Mouse (Mus musculus) forebrain, embryonic 13.5 days (tissue): ENCODE results near the gene Patj. TPM values are rescaled to one million over a fixed set of nuclear protein-coding genes. Genes with fewer than 3 reads are reported as not detected.
A peak's percentile ranks its signal among the peaks of the same experiment; 100 is the strongest.

Source experiments
- ATAC-seq: fragments of 200-750 bp; cut with Nextera tagmentation; 2 replicates; pipeline ENCODE4 v1.8.0; 2017
- H3K27ac ChIP-seq: fragments of 300-500 bp; sonication (generic); 2 replicates; pipeline ENCODE4 v1.5.1; 2015; ENCODE audit warnings: inconsistent platforms, mild to moderate bottlenecking, moderate library complexity
- H3K27me3 ChIP-seq: fragments of 300-500 bp; sonication (generic); 2 replicates; pipeline ENCODE4 v1.6.1; 2015; ENCODE audit warnings: mild to moderate bottlenecking, inconsistent platforms
- H3K36me3 ChIP-seq: fragments of 300-500 bp; sonication (generic); 2 replicates; pipeline ENCODE4 v1.6.1; 2015; ENCODE audit warnings: mild to moderate bottlenecking, inconsistent platforms; ENCODE audit not compliant: poor library complexity, severe bottlenecking
- H3K4me1 ChIP-seq: fragments of 300-500 bp; sonication (generic); 2 replicates; pipeline ENCODE4 v1.6.1; 2015; ENCODE audit warnings: inconsistent platforms
- H3K4me2 ChIP-seq: fragments of 300-500 bp; sonication (generic); 2 replicates; pipeline ENCODE4 v1.6.1; 2015; ENCODE audit warnings: inconsistent platforms, mild to moderate bottlenecking, moderate library complexity
- H3K4me3 ChIP-seq: fragments of 300-500 bp; sonication (generic); 2 replicates; pipeline ENCODE4 v1.5.1; 2015; ENCODE audit warnings: mild to moderate bottlenecking, inconsistent platforms
- H3K9ac ChIP-seq: fragments of 300-500 bp; sonication (generic); 2 replicates; pipeline ENCODE4 v1.6.1; 2015; ENCODE audit warnings: mild to moderate bottlenecking, inconsistent platforms
- H3K9me3 ChIP-seq: fragments of 300-500 bp; sonication (generic); replicated peaks from 2 replicates; pipeline ENCODE4 v1.6.1; 2016; ENCODE audit warnings: inconsistent platforms
- WGBS: fragments of 180-500 bp; shearing (Covaris S2); methylation state at CpG from one replicate; pipeline ENCODE4 v1.1.7; 2015; 5-methylcytosine and 5-hydroxymethylcytosine counted together
- polyA plus RNA-seq: library from polyadenylated mRNA; unstranded; fragments of >200 nt; fragmentation: Nextera tagmentation; extraction: Ambion mirVana; gene quantifications from 2 replicates; pipeline ENCODE4 v1.2.1, GENCODE M21; 2015

Patj gene
- polyA plus RNA-seq, 1 experiment from 2014 or later = 10.7 TPM

DNA sequence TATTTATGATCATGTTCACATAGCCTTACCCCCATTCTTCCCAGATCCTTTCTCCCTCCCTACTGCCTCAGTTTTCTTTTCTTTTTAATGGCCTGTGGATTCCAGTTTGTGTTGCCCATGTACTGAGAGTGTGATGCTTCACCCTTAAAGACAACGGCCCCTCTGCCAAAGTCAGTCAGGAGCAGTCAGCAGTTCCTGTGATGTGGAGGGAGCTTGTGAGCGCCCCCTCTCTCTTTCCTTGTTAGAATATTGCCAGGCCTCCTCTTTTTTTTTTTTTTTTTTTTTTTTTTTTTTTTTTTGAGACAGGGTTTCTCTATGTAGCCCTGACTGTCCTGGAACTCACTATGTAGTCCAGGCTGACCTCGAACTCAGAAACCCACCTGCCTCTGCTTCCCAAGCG, 91.3 kb downstream of the Patj start:
- Histone ChIP-seq H3K27ac (no peak overlapping the region), H3K27me3 (no peaks in the 10 kb centered on the region), H3K9me3 (no peaks in the 10 kb centered on the region), H3K4me2 (no peak overlapping the region), H3K4me1 (no peaks in the 10 kb centered on the region), H3K4me3 (no peak overlapping the region), H3K36me3 (no peaks in the 10 kb centered on the region), H3K9ac (no peak overlapping the region)
- ATAC-seq = no peak
- 80% methylated on average over 4 of the region's 4 CpGs for WGBS

DNA sequence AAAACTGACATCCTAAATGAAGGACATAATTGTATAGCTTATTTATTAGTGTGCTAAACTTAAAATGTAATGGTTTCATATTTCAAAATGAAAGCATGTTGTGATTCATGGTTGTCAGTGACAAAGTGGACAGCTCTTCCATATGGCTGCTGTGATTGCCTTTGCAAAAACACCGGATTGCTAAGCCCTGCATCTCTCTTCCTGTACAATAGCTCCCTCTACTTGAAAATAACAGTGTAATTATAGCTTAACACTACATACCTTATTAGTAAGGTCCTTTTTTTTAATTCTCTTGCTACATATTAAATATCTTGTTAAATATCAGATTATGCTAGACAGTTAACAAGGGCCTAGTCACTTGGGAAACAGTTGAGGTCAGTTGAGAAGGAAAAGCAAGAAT, 93.8 kb downstream of the Patj start:
- Histone ChIP-seq H3K4me1 (no peaks in the 10 kb centered on the region), H3K9ac (no peak overlapping the region), H3K27me3 (no peaks in the 10 kb centered on the region), H3K36me3 (no peaks in the 10 kb centered on the region), H3K4me2 (no peak overlapping the region), H3K27ac (no peak overlapping the region), H3K9me3 (no peaks in the 10 kb centered on the region), H3K4me3 (no peak overlapping the region)
- no peak for ATAC-seq
- WGBS = 44% methylated on average over 1 of the region's 1 CpGs

DNA sequence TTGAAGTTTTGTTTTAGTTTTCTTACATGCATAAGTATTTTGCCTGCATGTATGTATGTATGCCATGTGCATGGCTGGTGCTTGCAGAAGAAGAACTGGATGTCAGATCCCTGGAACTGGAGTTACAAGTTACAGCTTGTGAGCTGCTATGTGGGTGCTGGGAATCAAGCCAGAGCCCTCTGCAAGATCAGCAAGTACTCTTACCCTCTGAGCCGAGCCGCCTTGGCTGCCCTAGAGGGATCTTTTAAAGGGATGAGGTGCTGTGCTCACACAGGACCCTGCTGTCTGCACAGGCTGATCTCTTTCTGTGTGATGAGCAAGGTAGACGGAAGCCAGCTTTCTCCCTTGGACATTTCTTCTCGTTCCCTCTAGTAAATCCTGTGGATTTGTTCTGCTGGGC, 102.8 kb downstream of the Patj start:
- Histone ChIP-seq H3K27ac (no peak overlapping the region), H3K4me2 (no peak overlapping the region), H3K4me1 (no peaks in the 10 kb centered on the region), H3K4me3 (no peak overlapping the region), H3K36me3 (peaks cover 9% of the 10 kb centered on the region), H3K9me3 (no peaks in the 10 kb centered on the region), H3K27me3 (no peaks in the 10 kb centered on the region), H3K9ac (no peak overlapping the region)
- WGBS = 91% methylated on average over 4 of the region's 4 CpGs
- no peak for ATAC-seq

DNA sequence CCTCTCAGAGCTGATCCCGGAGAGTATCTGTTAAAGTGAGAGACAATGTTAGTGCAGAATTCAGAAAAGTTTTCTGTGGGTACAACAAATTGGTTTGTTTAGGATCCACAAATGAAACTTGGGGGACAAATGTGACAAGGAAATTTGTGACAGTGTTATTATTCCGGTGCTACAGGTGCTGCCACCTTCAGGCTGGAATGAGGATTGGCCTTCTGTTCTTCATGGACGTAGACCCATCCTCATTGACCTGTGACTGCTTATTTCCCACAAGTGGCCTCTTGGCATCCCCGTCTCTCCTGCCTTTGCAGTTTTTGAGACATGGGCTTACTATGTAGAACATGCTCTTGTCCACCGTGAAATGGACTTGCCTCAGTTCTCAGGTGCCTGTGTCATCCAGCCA, 104.6 kb downstream of the Patj start:
- Histone ChIP-seq H3K9ac (no peak overlapping the region), H3K4me2 (no peak overlapping the region), H3K4me1 (no peaks in the 10 kb centered on the region), H3K27ac (no peak overlapping the region), H3K4me3 (no peak overlapping the region), H3K36me3 (peaks cover 9% of the 10 kb centered on the region), H3K9me3 (no peaks in the 10 kb centered on the region), H3K27me3 (no peaks in the 10 kb centered on the region)
- no peak for ATAC-seq
- 74% methylated on average over 5 of the region's 5 CpGs for WGBS

DNA sequence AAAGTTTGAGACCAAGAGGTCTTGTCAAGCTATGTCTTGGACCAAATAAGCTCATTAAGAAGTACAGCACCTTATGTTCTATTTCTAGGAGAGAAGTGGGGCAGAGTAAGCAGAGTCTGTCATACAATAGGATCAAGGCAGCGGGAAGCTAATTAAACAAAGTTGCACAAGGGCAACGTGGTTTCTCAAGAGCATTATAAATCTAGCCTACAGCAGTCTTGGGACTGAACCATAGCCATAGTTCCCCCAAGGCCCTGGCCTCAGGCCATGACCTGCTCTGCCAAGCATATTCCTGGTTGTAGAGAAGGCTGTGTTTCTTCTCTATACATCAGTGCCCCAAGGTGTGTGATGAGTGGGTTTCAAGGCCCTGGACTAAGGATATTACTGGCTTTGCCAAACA, 105.3 kb downstream of the Patj start:
- Histone ChIP-seq H3K36me3 (peaks cover 9% of the 10 kb centered on the region), H3K9ac (no peak overlapping the region)
- WGBS = 77% methylated on average over 2 of the region's 2 CpGs

DNA sequence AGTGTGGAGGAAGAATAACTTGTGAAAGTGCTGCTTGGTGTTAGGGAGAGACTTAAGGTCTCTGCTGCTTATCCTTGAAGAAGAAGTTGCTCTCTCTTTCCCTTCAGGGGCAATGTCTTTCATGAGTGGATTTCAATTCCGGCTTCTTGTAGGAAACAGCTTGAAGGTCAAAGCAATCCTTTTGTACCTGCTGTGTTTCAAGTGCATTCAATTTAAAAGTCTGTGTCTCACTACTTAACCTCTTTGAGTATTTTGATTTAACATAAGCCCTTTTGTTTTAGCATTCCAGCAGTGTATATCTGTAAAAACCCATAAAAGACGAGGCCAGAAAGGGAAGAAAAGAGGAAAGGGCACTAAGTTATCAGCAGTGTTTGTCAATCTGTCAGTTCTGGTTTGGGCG, 109.2 kb downstream of the Patj start:
- Histone ChIP-seq H3K4me2 (no peak overlapping the region), H3K9me3 (no peaks in the 10 kb centered on the region), H3K9ac (no peak overlapping the region), H3K27ac (no peak overlapping the region), H3K27me3 (no peaks in the 10 kb centered on the region), H3K36me3 (no peaks in the 10 kb centered on the region), H3K4me1 (peaks cover 7% of the 10 kb centered on the region; the same call in 1 of the 2 replicates), H3K4me3 (no peak overlapping the region)
- 61% methylated on average over 3 of the region's 3 CpGs for WGBS
- ATAC-seq = no peak

More for the DNA sequence above, 105.3 kb downstream of the Patj start:
- no peak for ATAC-seq
- no peaks in the 10 kb centered on the region for H3K27me3 ChIP-seq
- H3K27ac ChIP-seq = no peak overlapping the region
- no peak overlapping the region for H3K4me3 ChIP-seq
- no peak overlapping the region for H3K4me2 ChIP-seq
- H3K4me1 ChIP-seq = no peaks in the 10 kb centered on the region
- H3K9me3 ChIP-seq = no peaks in the 10 kb centered on the region

DNA sequence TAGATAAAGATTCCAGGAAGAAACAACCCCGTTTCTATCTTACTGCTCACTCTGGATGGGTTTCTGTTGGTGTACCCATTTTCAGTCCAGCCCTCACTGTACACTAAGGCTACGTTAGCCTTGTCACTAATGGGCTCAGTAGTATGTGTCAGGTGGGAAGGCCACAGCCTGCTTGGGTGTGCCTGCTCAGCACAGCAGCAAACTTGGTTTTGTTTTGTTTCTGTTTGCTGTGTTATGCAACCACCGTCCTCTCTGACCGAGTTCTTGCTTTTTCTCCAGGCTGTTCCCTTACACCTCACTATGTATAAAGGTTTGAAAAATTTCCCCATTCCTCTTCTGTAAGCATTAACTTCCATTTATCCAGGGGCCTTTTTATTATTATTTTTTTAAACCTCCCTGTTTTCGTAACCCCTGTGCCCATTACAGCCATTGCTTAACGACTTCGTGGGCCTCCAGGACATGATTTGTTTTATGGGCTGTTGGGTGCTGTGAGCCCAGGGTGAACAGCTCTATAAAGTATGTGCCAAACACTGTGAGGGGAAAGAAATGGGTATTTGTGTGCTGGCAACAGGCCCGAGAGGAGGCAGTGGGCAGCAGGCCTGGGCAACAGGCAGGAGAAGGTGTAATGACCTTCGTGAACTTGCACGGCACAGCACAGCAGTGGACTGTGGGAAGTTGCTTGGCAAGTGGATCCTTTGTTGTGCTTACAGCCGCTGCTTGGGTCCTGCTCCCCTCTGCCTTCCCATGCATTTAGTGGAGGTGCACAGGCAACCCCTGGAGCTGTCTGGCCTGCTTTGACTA, 113.1 kb downstream of the Patj start:
- no peaks in the 10 kb centered on the region for H3K9me3 ChIP-seq
- no peak overlapping the region for H3K9ac ChIP-seq
- H3K36me3 ChIP-seq = no peaks in the 10 kb centered on the region
- no peak overlapping the region for H3K4me2 ChIP-seq
- H3K4me1 ChIP-seq = peaks cover 23% of the 10 kb centered on the region
- H3K27ac ChIP-seq = peak overlapping the region; percentile 31; the same call in 1 of the 2 replicates
- 73% methylated on average over 11 of the region's 11 CpGs for WGBS
- no peaks in the 10 kb centered on the region for H3K27me3 ChIP-seq
- ATAC-seq = peak; percentile 41; the same call in 1 of the 2 replicates
- no peak overlapping the region for H3K4me3 ChIP-seq

DNA sequence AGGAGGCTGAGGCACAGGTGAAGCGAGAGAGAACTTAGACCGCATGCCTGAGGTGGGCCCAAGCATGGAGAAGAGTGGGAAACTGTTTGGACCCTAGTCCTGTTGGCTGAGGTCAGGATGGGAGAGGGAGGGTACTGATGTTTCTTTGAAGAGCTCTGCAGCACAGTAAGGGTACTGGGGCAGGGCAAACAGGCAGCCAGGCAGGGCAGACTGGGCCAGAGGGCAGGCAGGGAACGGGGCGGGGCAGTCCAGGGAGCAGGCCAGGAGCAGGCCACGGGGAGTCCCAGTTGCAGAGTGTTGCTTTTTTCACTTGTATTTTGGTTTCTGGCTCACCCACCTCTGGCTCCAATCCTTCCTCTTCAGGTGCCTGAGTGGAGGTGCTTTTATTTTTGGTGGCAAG, 114.4 kb downstream of the Patj start:
- no peak overlapping the region for H3K27ac ChIP-seq
- H3K36me3 ChIP-seq = no peaks in the 10 kb centered on the region
- WGBS = 80% methylated on average over 5 of the region's 5 CpGs

DNA sequence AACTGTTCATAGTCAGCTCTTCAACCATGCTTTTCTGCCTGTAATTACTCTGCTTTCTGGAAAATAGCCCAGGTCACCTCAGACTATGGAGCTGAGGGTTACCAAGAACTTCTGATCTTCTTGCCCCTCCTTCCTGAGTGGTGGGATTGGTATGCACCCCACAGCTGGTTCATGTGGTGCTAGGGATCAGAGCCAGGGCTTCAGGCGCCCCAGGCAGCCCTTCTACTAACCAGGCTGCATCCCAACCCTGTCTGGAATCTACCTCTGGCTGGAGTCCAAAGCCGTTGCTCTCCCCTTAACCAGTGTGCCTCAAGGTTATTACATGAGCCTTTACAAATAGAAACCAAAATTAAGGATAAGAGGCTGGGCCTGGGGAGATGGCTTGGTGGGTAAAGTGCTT, 115.7 kb downstream of the Patj start:
- H3K27ac ChIP-seq = peak overlapping the region; percentile 16; the same call in 1 of the 2 replicates
- no peak overlapping the region for H3K4me2 ChIP-seq
- H3K36me3 ChIP-seq = no peaks in the 10 kb centered on the region
- H3K4me3 ChIP-seq = no peak overlapping the region
- H3K9ac ChIP-seq = no peak overlapping the region
- no peaks in the 10 kb centered on the region for H3K27me3 ChIP-seq
- peaks cover 23% of the 10 kb centered on the region for H3K4me1 ChIP-seq
- WGBS = 56% methylated on average over 2 of the region's 2 CpGs
- peak; percentile 70 for ATAC-seq
- H3K9me3 ChIP-seq = no peaks in the 10 kb centered on the region

More for the DNA sequence above, 114.4 kb downstream of the Patj start:
- peaks cover 23% of the 10 kb centered on the region for H3K4me1 ChIP-seq
- H3K27me3 ChIP-seq = no peaks in the 10 kb centered on the region
- H3K4me3 ChIP-seq = no peak overlapping the region
- no peak overlapping the region for H3K9ac ChIP-seq
- ATAC-seq = no peak
- no peak overlapping the region for H3K4me2 ChIP-seq
- no peaks in the 10 kb centered on the region for H3K9me3 ChIP-seq

DNA sequence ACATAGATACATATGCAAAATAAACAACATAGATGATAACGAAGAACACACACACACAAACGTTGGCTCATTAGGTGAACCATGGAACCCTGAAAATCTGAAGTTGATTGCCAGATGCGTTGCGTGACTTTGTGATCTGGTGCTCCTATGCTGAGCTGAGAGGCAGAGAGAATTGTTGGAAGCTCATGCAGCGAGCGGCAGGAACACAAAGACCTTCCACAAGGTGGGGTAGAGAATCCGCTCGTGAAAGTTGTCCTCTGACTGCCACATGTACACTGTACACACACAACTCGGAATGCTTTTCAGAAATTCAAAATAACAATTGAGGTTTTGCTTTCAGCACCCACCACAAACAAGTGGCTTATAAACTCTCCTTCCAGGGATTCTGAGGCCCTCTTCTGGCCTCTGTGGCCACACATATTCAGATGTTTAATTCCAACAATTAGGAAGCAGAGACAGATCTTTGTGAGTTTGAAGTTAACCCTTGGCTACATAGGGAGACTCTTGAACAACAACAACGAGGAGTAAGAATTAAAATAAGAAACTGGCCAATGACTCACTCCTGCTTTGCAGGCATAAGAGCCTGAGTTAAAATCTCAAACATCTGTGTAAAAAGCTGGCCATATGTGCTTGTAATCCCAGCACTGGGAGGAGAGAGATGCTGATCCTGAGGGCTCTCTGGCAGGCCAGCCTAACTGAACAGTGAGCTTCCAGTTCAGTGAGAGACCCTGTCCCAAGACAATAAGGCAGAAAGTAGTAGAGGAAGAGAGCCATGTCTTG, 116.6 kb downstream of the Patj start:
- no peak for ATAC-seq
- Histone ChIP-seq H3K36me3 (no peaks in the 10 kb centered on the region), H3K9me3 (no peaks in the 10 kb centered on the region), H3K4me1 (peaks cover 23% of the 10 kb centered on the region), H3K27me3 (no peaks in the 10 kb centered on the region), H3K9ac (no peak overlapping the region), H3K4me3 (no peak overlapping the region), H3K4me2 (no peak overlapping the region), H3K27ac (peak overlapping the region; percentile 16; the same call in 1 of the 2 replicates)
- 78% methylated on average over 10 of the region's 10 CpGs for WGBS

DNA sequence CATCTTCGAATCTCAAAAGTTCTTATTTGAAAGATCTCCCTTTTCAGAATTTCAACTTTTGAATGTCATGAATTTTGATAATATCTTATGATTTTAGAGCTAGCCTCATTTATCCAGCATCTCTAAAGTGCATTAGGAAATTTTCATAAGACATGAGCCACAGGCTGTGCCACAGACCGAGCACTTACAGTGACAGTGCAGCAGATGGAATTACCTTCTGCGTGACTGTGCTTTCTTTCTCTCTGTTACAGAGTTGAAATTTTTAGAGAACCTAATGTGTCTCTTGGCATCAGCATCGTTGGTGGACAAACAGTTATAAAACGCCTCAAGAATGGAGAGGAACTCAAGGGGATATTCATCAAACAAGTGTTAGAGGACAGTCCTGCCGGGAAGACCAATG, 124.9 kb downstream of the Patj start:
- no peaks in the 10 kb centered on the region for H3K4me1 ChIP-seq
- no peak overlapping the region for H3K9ac ChIP-seq
- no peak overlapping the region for H3K4me2 ChIP-seq
- no peak for ATAC-seq
- no peak overlapping the region for H3K27ac ChIP-seq
- H3K36me3 ChIP-seq = peaks cover 7% of the 10 kb centered on the region; the same call in 1 of the 2 replicates
- H3K4me3 ChIP-seq = no peak overlapping the region
- H3K9me3 ChIP-seq = 0 out of 2 replicates have a peak, but pooled peaks cover 3% of the 10 kb centered on the region
- no peaks in the 10 kb centered on the region for H3K27me3 ChIP-seq
- 86% methylated on average over 6 of the region's 6 CpGs for WGBS

DNA sequence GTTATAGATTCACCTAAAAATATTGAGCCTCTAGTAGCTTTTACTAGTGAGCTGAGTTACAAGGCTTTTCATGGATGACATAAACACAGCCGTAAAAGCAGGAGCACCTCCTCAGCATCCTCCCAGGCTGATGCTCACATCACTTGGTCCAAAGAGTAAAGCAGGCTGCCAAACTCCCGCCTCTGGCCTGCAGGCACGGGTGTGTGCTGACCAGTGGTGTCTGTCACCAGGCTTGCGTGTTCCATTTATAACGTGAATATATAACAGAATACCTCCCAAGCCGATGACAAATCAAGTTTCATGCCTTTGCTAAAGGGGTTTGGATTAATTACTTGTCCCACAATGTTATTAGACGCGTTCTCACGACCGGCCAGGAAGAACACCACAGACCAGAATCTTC, 128.9 kb downstream of the Patj start:
- Histone ChIP-seq H3K9me3 (no peaks in the 10 kb centered on the region), H3K27ac (no peak overlapping the region), H3K9ac (no peak overlapping the region), H3K4me3 (no peak overlapping the region), H3K4me1 (no peaks in the 10 kb centered on the region), H3K4me2 (no peak overlapping the region), H3K36me3 (0 out of 2 replicates have a peak, but pooled peaks cover 2% of the 10 kb centered on the region), H3K27me3 (no peaks in the 10 kb centered on the region)
- whole genome bisulfite sequencing = 97% methylated on average over 10 of the region's 10 CpGs
- ATAC-seq = no peak
